Mouse (Mus musculus) activated CD4-positive, CD25-positive, alpha-beta regulatory T cell, adult 4 months (primary cell): ENCODE measurements around the gene Spred2. TPM values are rescaled to one million over a fixed set of nuclear protein-coding genes. Genes with fewer than 3 reads are reported as not detected.

Experiments
- ATAC-seq: one replicate; pipeline ENCODE4 v1.8.0; 2017
- polyA plus RNA-seq, 2 experiments: library from polyadenylated mRNA; unstranded; fragments of 100-300 nt; shearing (Covaris generic); gene quantifications; one replicate each; pipeline ENCODE4 v1.2.1; 2017

Spred2 gene
- polyA plus RNA-seq = 1 to 10 TPM; 2.1 to 3.4 TPM

- peak; percentile 64 for ATAC-seq
These were observed at the start of gene Spred2 for GRCm38 (mm10) chr11:19923888-19924756. Gene Spred2, plus strand, starts transcription at chr11:19924375.

GRCm38 (mm10) chr11:19875551-19875950, 48.6 kb upstream of the Spred2 start:
- no peak for ATAC-seq

- no peak for ATAC-seq
These were observed 48.2 kb upstream of the Spred2 start for GRCm38 (mm10) chr11:19875964-19876363.

GRCm38 (mm10) chr11:19877239-19877915, 46.8 kb upstream of the Spred2 start:
- no peak for ATAC-seq

GRCm38 (mm10) chr11:19881342-19881741, 42.8 kb upstream of the Spred2 start:
- no peak for ATAC-seq

- ATAC-seq = peak; percentile 73
These were observed 33.3 kb upstream of the Spred2 start for GRCm38 (mm10) chr11:19890700-19891406.

GRCm38 (mm10) chr11:19893233-19893632, 30.9 kb upstream of the Spred2 start:
- no peak for ATAC-seq

GRCm38 (mm10) chr11:19899621-19900020, 24.6 kb upstream of the Spred2 start:
- ATAC-seq = no peak

GRCm38 (mm10) chr11:19900712-19901111, 23.5 kb upstream of the Spred2 start:
- no peak for ATAC-seq

GRCm38 (mm10) chr11:19911216-19911615, 13.0 kb upstream of the Spred2 start:
- ATAC-seq = no peak

GRCm38 (mm10) chr11:19912179-19912578, 12.0 kb upstream of the Spred2 start:
- ATAC-seq = no peak

- no peak for ATAC-seq
These were observed 11.5 kb upstream of the Spred2 start for GRCm38 (mm10) chr11:19912661-19913060.

GRCm38 (mm10) chr11:19913761-19914160, 10.4 kb upstream of the Spred2 start:
- no peak for ATAC-seq

- no peak for ATAC-seq
These were observed 6.6 kb upstream of the Spred2 start for GRCm38 (mm10) chr11:19917381-19918245.

- ATAC-seq = no peak
These were observed 6.0 kb upstream of the Spred2 start for GRCm38 (mm10) chr11:19918246-19918540.

GRCm38 (mm10) chr11:19919460-19919784, 4.8 kb upstream of the Spred2 start:
- ATAC-seq = no peak

- ATAC-seq = peak; percentile 50
These were observed 4.1 kb upstream of the Spred2 start for GRCm38 (mm10) chr11:19919785-19920671.

- no peak for ATAC-seq
These were observed 2.5 kb upstream of the Spred2 start for GRCm38 (mm10) chr11:19921723-19922122.

- ATAC-seq = no peak
These were observed 2.0 kb upstream of the Spred2 start for GRCm38 (mm10) chr11:19922208-19922607.

GRCm38 (mm10) chr11:19924757-19925148, 578 bp downstream of the Spred2 start:
- ATAC-seq = peak; percentile 0

GRCm38 (mm10) chr11:19925149-19925975, 1.2 kb downstream of the Spred2 start:
- peak; percentile 33 for ATAC-seq
